Mouse (Mus musculus) CH12.LX (cell line): ENCODE measurements around the gene Map1b. TPM values are rescaled to one million over a fixed set of nuclear protein-coding genes. Genes with fewer than 3 reads are reported as not detected.

Experiments used
- DNase-seq: peaks from one replicate; pipeline ENCODE4 v3.0.0-alpha.2; 2013; ENCODE audit errors: extremely low read depth
- H3K27ac ChIP-seq: 2 replicates; pipeline ENCODE4 v1.5.1; 2012; ENCODE audit warnings: low read depth, mild to moderate bottlenecking, control low read depth, moderate library complexity; ENCODE audit not compliant: insufficient read depth
- H3K27me3 ChIP-seq: replicated peaks from 2 replicates; pipeline ENCODE3; 2012; ENCODE audit warnings: inconsistent platforms
- H3K36me3 ChIP-seq, 2 experiments: replicated peaks in 1 of 2; 2 replicates each; pipeline versions ENCODE3 to v1.6.1; 2012; ENCODE audit warnings: inconsistent platforms in 1 of 2, low read length in 1 of 2, mild to moderate bottlenecking in 1 of 2, mixed read lengths in 1 of 2, moderate library complexity in 1 of 2; ENCODE audit not compliant: control insufficient read depth in 1 of 2, insufficient read depth in 1 of 2
- H3K4me1 ChIP-seq, 2 experiments: 2 replicates each; pipeline ENCODE4 v1.6.1; 2012; ENCODE audit warnings: inconsistent platforms in 1 of 2, moderate library complexity in 1 of 2; ENCODE audit not compliant: insufficient read depth in 2 of 2, control insufficient read depth in 1 of 2
- H3K4me2 ChIP-seq: 2 replicates; pipeline ENCODE4 v1.6.1; 2012; ENCODE audit warnings: low read depth, mild to moderate bottlenecking, control low read depth; ENCODE audit not compliant: poor library complexity, insufficient read depth, severe bottlenecking
- H3K4me3 ChIP-seq, 3 experiments: fragments of 150-350 bp in 1 of 3; sonication (generic) in 1 of 3; replicated peaks in 1 of 3; 2 replicates each; pipeline versions ENCODE3 to v1.5.1; 2011 to 2012; ENCODE audit warnings: low read depth in 2 of 3, low read length in 2 of 3, mild to moderate bottlenecking in 2 of 3, moderate library complexity in 2 of 3, control low read depth in 1 of 3, improper control_type of control experiment in 1 of 3, inconsistent platforms in 1 of 3, mixed read lengths in 1 of 3; ENCODE audit not compliant: poor library complexity in 1 of 3
- H3K79me2 ChIP-seq: replicated peaks from 2 replicates; pipeline ENCODE4 v1.6.1; 2012; ENCODE audit warnings: mild to moderate bottlenecking, moderate library complexity; ENCODE audit not compliant: control insufficient read depth, poor library complexity, insufficient read depth, severe bottlenecking; ENCODE audit errors: extremely low read depth
- H3K9ac ChIP-seq: 2 replicates; pipeline ENCODE4 v1.6.1; 2012; ENCODE audit warnings: low read depth, mild to moderate bottlenecking, control low read depth, moderate library complexity; ENCODE audit not compliant: insufficient read depth
- H3K9me3 ChIP-seq: replicated peaks from 2 replicates; pipeline ENCODE3; 2012; ENCODE audit warnings: low read length, inconsistent platforms, mixed read lengths
- BHLHE40 ChIP-seq: IDR thresholded peaks from 2 replicates; pipeline ENCODE4 v1.6.1; 2011; ENCODE audit warnings: mild to moderate bottlenecking, low read depth, low read length, improper control_type of control experiment
- CHD2 ChIP-seq: IDR thresholded peaks from 2 replicates; pipeline ENCODE4 v1.6.1; 2011; ENCODE audit warnings: low read length, improper control_type of control experiment
- CTCF ChIP-seq, 2 experiments: IDR thresholded peaks in 1 of 2; conservative IDR thresholded peaks in 1 of 2; 2 replicates each; pipeline ENCODE4 v1.5.1; 2011 to 2012; ENCODE audit warnings: low read depth in 2 of 2, low read length in 2 of 2, improper control_type of control experiment in 1 of 2, inconsistent platforms in 1 of 2, mild to moderate bottlenecking in 1 of 2, moderate library complexity in 1 of 2
- E2F4 ChIP-seq: IDR thresholded peaks from 2 replicates; pipeline ENCODE4 v1.6.1; 2011; ENCODE audit warnings: low read depth, low read length, improper control_type of control experiment; ENCODE audit not compliant: insufficient replicate concordance
- ETS1 ChIP-seq: conservative IDR thresholded peaks from 2 replicates; pipeline ENCODE4 v1.6.1; 2012; ENCODE audit warnings: low read depth, mild to moderate bottlenecking, inconsistent platforms, low read length, improper control_type of control experiment, moderate library complexity
- HCFC1 ChIP-seq: IDR thresholded peaks from 2 replicates; pipeline ENCODE4 v1.6.1; 2012; ENCODE audit warnings: low read depth, mild to moderate bottlenecking, inconsistent platforms, low read length, improper control_type of control experiment
- IRF4 ChIP-seq: IDR thresholded peaks from 2 replicates; pipeline ENCODE4 v1.6.1; 2014; ENCODE audit warnings: low read depth, mild to moderate bottlenecking, inconsistent platforms, low read length, improper control_type of control experiment
- JUND ChIP-seq: conservative IDR thresholded peaks from 2 replicates; pipeline ENCODE4 v1.6.1; 2011; ENCODE audit warnings: low read depth, low read length, improper control_type of control experiment
- KAT2A ChIP-seq: IDR thresholded peaks from 2 replicates; pipeline ENCODE4 v1.6.1; 2012; ENCODE audit warnings: low read length, improper control_type of control experiment, inconsistent platforms; ENCODE audit not compliant: insufficient replicate concordance
- MAFK ChIP-seq: IDR thresholded peaks from 2 replicates; pipeline ENCODE4 v1.6.1; 2011; ENCODE audit warnings: low read length, improper control_type of control experiment; ENCODE audit not compliant: insufficient replicate concordance
- MAX ChIP-seq: IDR thresholded peaks from 2 replicates; pipeline ENCODE4 v1.6.1; 2011; ENCODE audit warnings: low read length, improper control_type of control experiment
- MEF2A ChIP-seq: IDR thresholded peaks from 2 replicates; pipeline ENCODE4 v1.6.1; 2014; ENCODE audit warnings: low read depth, mild to moderate bottlenecking, inconsistent platforms, low read length, improper control_type of control experiment, borderline replicate concordance
- MYC ChIP-seq: IDR thresholded peaks from 2 replicates; pipeline ENCODE4 v1.6.1; 2011; ENCODE audit warnings: low read depth, mild to moderate bottlenecking, improper control_type of control experiment, low read length
- NELFE ChIP-seq: IDR thresholded peaks from 2 replicates; pipeline ENCODE4 v1.6.1; 2011; ENCODE audit warnings: low read depth, low read length, improper control_type of control experiment
- POLR2AphosphoS2 ChIP-seq: IDR thresholded peaks from 2 replicates; pipeline ENCODE4 v1.6.1; 2011; ENCODE audit warnings: low read depth, low read length, improper control_type of control experiment
- RAD21 ChIP-seq: IDR thresholded peaks from 2 replicates; pipeline ENCODE4 v1.6.1; 2011; ENCODE audit warnings: low read depth, mild to moderate bottlenecking, low read length, improper control_type of control experiment, moderate library complexity
- RCOR1 ChIP-seq: conservative IDR thresholded peaks from 2 replicates; pipeline ENCODE4 v1.6.1; 2012; ENCODE audit warnings: low read depth, mild to moderate bottlenecking, inconsistent platforms, low read length, improper control_type of control experiment
- SIN3A ChIP-seq: IDR thresholded peaks from 2 replicates; pipeline ENCODE4 v1.6.1; 2012; ENCODE audit warnings: low read length, improper control_type of control experiment, inconsistent platforms
- SMC3 ChIP-seq: IDR thresholded peaks from 2 replicates; pipeline ENCODE4 v1.6.1; 2011; ENCODE audit warnings: low read depth, low read length, improper control_type of control experiment
- TBP ChIP-seq: conservative IDR thresholded peaks from 2 replicates; pipeline ENCODE4 v1.6.1; 2011; ENCODE audit warnings: low read depth, low read length, improper control_type of control experiment
- TCF12 ChIP-seq: IDR thresholded peaks from 2 replicates; pipeline ENCODE4 v1.6.1; 2014; ENCODE audit warnings: low read depth, mild to moderate bottlenecking, inconsistent platforms, low read length, improper control_type of control experiment
- UBTF ChIP-seq: IDR thresholded peaks from 2 replicates; pipeline ENCODE4 v1.6.1; 2012; ENCODE audit warnings: low read depth, mild to moderate bottlenecking, inconsistent platforms, low read length, improper control_type of control experiment, moderate library complexity
- USF1 ChIP-seq: IDR thresholded peaks from 2 replicates; pipeline ENCODE4 v1.6.1; 2014; ENCODE audit warnings: low read depth, mild to moderate bottlenecking, inconsistent platforms, low read length, improper control_type of control experiment
- USF2 ChIP-seq: conservative IDR thresholded peaks from 2 replicates; pipeline ENCODE4 v1.6.1; 2011; ENCODE audit warnings: low read depth, low read length, improper control_type of control experiment
- ZC3H11A ChIP-seq: IDR thresholded peaks from 2 replicates; pipeline ENCODE4 v1.6.1; 2012; ENCODE audit warnings: low read depth, mild to moderate bottlenecking, inconsistent platforms, low read length, improper control_type of control experiment
- ZKSCAN1 ChIP-seq: IDR thresholded peaks from 2 replicates; pipeline ENCODE4 v1.6.1; 2012; ENCODE audit warnings: low read depth, inconsistent platforms, low read length, improper control_type of control experiment, borderline replicate concordance
- ZMIZ1 ChIP-seq: IDR thresholded peaks from 2 replicates; pipeline ENCODE4 v1.6.1; 2012; ENCODE audit warnings: low read depth, mild to moderate bottlenecking, inconsistent platforms, low read length, improper control_type of control experiment
- ZNF384 ChIP-seq: IDR thresholded peaks from 2 replicates; pipeline ENCODE4 v1.6.1; 2012; ENCODE audit warnings: low read depth, low read length, improper control_type of control experiment, inconsistent platforms
- dilution Hi-C: fragments of 300-500 bp; cut with MboI; formaldehyde crosslinking; loops from 2 replicates; pipeline ENCODE4 v1.14.3; 2020; ENCODE audit warnings: low sequenced_read_pairs; ENCODE audit not compliant: extremely low pct_unique_long_range_greater_than_20kb, extremely low pct_ligation_motif_present
- in situ Hi-C: fragments of 300-500 bp; cut with MboI; formaldehyde crosslinking; loops from 3 replicates; pipeline ENCODE4 v1.14.3; 2019; ENCODE audit warnings: low sequenced_read_pairs, low pct_ligation_motif_present, low pct_unique_long_range_greater_than_20kb, mixed read lengths
- polyA plus RNA-seq: library from polyadenylated mRNA; unstranded; fragments of >175 nt; gene quantifications from 2 replicates; pipeline ENCODE4 v1.2.1, GENCODE M21; 2012; ENCODE audit warnings: low read depth; ENCODE audit not compliant: insufficient read length
- total RNA-seq, 2 experiments: library from RNA; depleted of rRNA; stranded (reverse); fragments of 300-350 nt in 1 of 2; fragments of >200 nt in 1 of 2; gene quantifications; 2 replicates each; pipeline ENCODE4 v1.2.3; 2012 to 2014

Gene Map1b
- total and polyA plus RNA-seq, 3 experiments: 0.04 to 0.08 TPM; not detected in 1

GRCm38 (mm10) chr13:99414352-99414742 is 102.0 kb downstream of the Map1b start:
- H3K4me1 ChIP-seq: peaks cover 0 to 7% of the 10 kb centered on the region in 2 experiments; a peak in 1 of 4 replicates
- no peaks in the 10 kb centered on the region for H3K79me2 ChIP-seq
- no peak for DNase-seq
- no peak overlapping the region for H3K4me3 ChIP-seq
- no peak overlapping the region for H3K9ac ChIP-seq
- in situ Hi-C loops (no loop called here), dilution Hi-C loops (no loop called here)
- H3K27me3 ChIP-seq: no peaks in the 10 kb centered on the region
- no peak overlapping the region for H3K4me2 ChIP-seq
- H3K36me3 ChIP-seq: peaks cover 65 to 95% of the 10 kb centered on the region in 2 experiments
- TF ChIP-seq TBP: no peak
- no peak for TF ChIP-seq ZMIZ1
- TF ChIP-seq MAFK: no peak
- TF ChIP-seq IRF4: no peak
- TF ChIP-seq NELFE: no peak
- TF ChIP-seq JUND: no peak
- TF ChIP-seq ZKSCAN1: no peak
- no peak for TF ChIP-seq ZNF384
- TF ChIP-seq USF1: no peak
- TF ChIP-seq CHD2: no peak
- no peak for TF ChIP-seq ZC3H11A
- no peak overlapping the region for H3K27ac ChIP-seq
- H3K9me3 ChIP-seq: no peaks in the 10 kb centered on the region

- dilution Hi-C loops (no loop called here), in situ Hi-C loops (no loop called here)
- Histone ChIP-seq H3K4me3 (no peak overlapping the region), H3K4me2 (no peak overlapping the region), H3K4me1 (peaks cover 0 to 7% of the 10 kb centered on the region in 2 experiments; a peak in 1 of 4 replicates), H3K27ac (no peak overlapping the region), H3K9ac (no peak overlapping the region), H3K27me3 (no peaks in the 10 kb centered on the region), H3K36me3 (peaks cover 67 to 95% of the 10 kb centered on the region in 2 experiments), H3K79me2 (no peaks in the 10 kb centered on the region), H3K9me3 (no peaks in the 10 kb centered on the region)
- TF ChIP-seq MAX: no peak
- no peak for TF ChIP-seq USF2
- no peak for TF ChIP-seq MYC
- TF ChIP-seq RAD21: no peak
- TF ChIP-seq ETS1: no peak
- no peak for TF ChIP-seq SMC3
- TF ChIP-seq TCF12: no peak
- TF ChIP-seq MEF2A: no peak
- TF ChIP-seq RCOR1: no peak
- TF ChIP-seq UBTF: no peak
- TF ChIP-seq E2F4: no peak
- TF ChIP-seq POLR2AphosphoS2: no peak
- no peak for TF ChIP-seq HCFC1
- TF ChIP-seq IRF4: no peak
- no peak for TF ChIP-seq SIN3A
- no peak for TF ChIP-seq BHLHE40
- TF ChIP-seq TBP: no peak
- no peak for TF ChIP-seq KAT2A
- no peak for TF ChIP-seq CTCF (conservative IDR thresholded peaks at IDR 0.05 in 1 of 2, IDR thresholded peaks at IDR 0.05 in 1 of 2; ENCODE audit: low read depth in 2 of 2, low read length in 2 of 2)
- no peak for DNase-seq
Measured at GRCm38 (mm10) chr13:99413481-99414351, 102.6 kb downstream of the Map1b start.
